Mouse (Mus musculus) bone marrow macrophage, adult 2 months (primary cell): ENCODE measurements at regions not wholly inside any gene's neighbourhood (a gene's known extent, or its start where the extent isn't known, plus 50 kb on each side); places are given as distances from the start of the nearest gene placed in this dataset.

ENCODE experiments used
- CTCF ChIP-seq: IDR thresholded peaks from 2 replicates; pipeline ENCODE4 v1.5.1; 2012; ENCODE audit warnings: low read depth, mild to moderate bottlenecking, low read length, moderate library complexity
- POLR2A ChIP-seq: IDR thresholded peaks from 2 replicates; pipeline ENCODE4 v1.6.1; 2012; ENCODE audit warnings: mild to moderate bottlenecking, low read depth, low read length, borderline replicate concordance

GRCm38 (mm10) chr16:87267517-87267916 lies 86.5 kb upstream of the N6amt1 start:
- TF ChIP-seq CTCF (no peak), POLR2A (no peak)
